Comparison of ENCODE assay signal across 9 mouse cellular contexts in genomic region chr2:75246082-75246743, GRCm38 (mm10).
A peak's percentile ranks its signal among the peaks of the same experiment; 100 is the strongest.
DNase-seq lines count a peak whose midpoint lies in the region; ATAC-seq and TF ChIP-seq lines count a peak whose summit lies in the region.
"Had no signal": no experiment of that assay in that cellular context is flagged by ENCODE, and none has a peak within 500 bp of the region (broad histone marks: within the 10 kb centered on the region; RNA-seq: fewer than 3 reads in every experiment).

No protein-coding gene starts in this region.

- H3K4me1 ChIP-seq in lung, embryonic 14.5 days (ENCODE audit: insufficient read depth), result no peaks in the 10 kb centered on the region
- peaks cover 21% of the 10 kb centered on the region for H3K4me1 ChIP-seq in hindbrain, embryonic 12.5 days
- peaks cover 42% of the 10 kb centered on the region for H3K4me1 ChIP-seq in neural tube, embryonic 13.5 days (replicated peaks)

- H3K4me2 ChIP-seq in lung, embryonic 14.5 days, result no peak overlapping the region
- peak overlapping the region; percentile 39 for H3K4me2 ChIP-seq in hindbrain, embryonic 12.5 days (replicated peaks)
- H3K4me2 ChIP-seq in neural tube, embryonic 13.5 days, result peak overlapping the region; percentile 34

- TF ChIP-seq CTCF in lung, embryonic 14.5 days (IDR thresholded peaks at IDR 0.05; ENCODE audit: low read depth), result no peak

- peak; percentile 21 for DNase-seq in embryo, embryonic 10 days (ENCODE audit: low spot score)
- no peak for DNase-seq in embryo, embryonic 9.5 days (ENCODE audit: extremely low spot score)
- peak; percentile 37 for DNase-seq in lung, embryonic 14.5 days
- no peak for DNase-seq in lung, postnatal 36 days
- no peak for DNase-seq in MN1 (ENCODE audit: low spot score)
- DNase-seq in spleen, postnatal 10 days (ENCODE audit: low spot score in 2 of 2), result no peak

- H3K4me3 ChIP-seq in lung, embryonic 14.5 days (ENCODE audit: low read depth, low read length), result no peak overlapping the region
- H3K4me3 ChIP-seq in hindbrain, embryonic 12.5 days, result no peak overlapping the region
- no peak overlapping the region for H3K4me3 ChIP-seq in neural tube, embryonic 13.5 days

- no peaks in the 10 kb centered on the region for H3K9me3 ChIP-seq in lung, embryonic 14.5 days (ENCODE audit: low read depth, low read length)
- no peaks in the 10 kb centered on the region for H3K9me3 ChIP-seq in hindbrain, embryonic 12.5 days (replicated peaks)
- H3K9me3 ChIP-seq in neural tube, embryonic 13.5 days, result no peaks in the 10 kb centered on the region

- no peak overlapping the region for H3K27ac ChIP-seq in lung, embryonic 14.5 days (ENCODE audit: low read depth)
- peak overlapping the region; percentile 64; the same call in 1 of the 2 replicates for H3K27ac ChIP-seq in hindbrain, embryonic 12.5 days
- H3K27ac ChIP-seq in neural tube, embryonic 13.5 days (replicated peaks), result peak overlapping the region; percentile 90
- H3K27ac ChIP-seq: macrophage had no signal

- no peak for ATAC-seq in lung, embryonic 14.5 days (ENCODE audit: insufficient read depth)
- ATAC-seq in hindbrain, embryonic 12.5 days (ENCODE audit: low FRiP score), result peak; percentile 87
- ATAC-seq in neural tube, embryonic 13.5 days (ENCODE audit: low read depth), result peak; percentile 78

- H3K27me3 ChIP-seq in lung, embryonic 14.5 days (ENCODE audit: insufficient read depth, low read length), result no peaks in the 10 kb centered on the region
- no peaks in the 10 kb centered on the region for H3K27me3 ChIP-seq in hindbrain, embryonic 12.5 days
- no peaks in the 10 kb centered on the region; the same call in 1 of the 2 replicates for H3K27me3 ChIP-seq in neural tube, embryonic 13.5 days

- H3K36me3 ChIP-seq in lung, embryonic 14.5 days (ENCODE audit: insufficient read depth), result no peaks in the 10 kb centered on the region
- H3K36me3 ChIP-seq in hindbrain, embryonic 12.5 days, result no peaks in the 10 kb centered on the region
- no peaks in the 10 kb centered on the region for H3K36me3 ChIP-seq in neural tube, embryonic 13.5 days

- no peak overlapping the region for H3K9ac ChIP-seq in lung, embryonic 14.5 days
- H3K9ac ChIP-seq in hindbrain, embryonic 12.5 days, result no peak overlapping the region
- no peak overlapping the region for H3K9ac ChIP-seq in neural tube, embryonic 13.5 days

- 35% methylated on average over 12 of the region's 12 CpGs for WGBS in lung, embryonic 14.5 days
- WGBS in hindbrain, embryonic 12.5 days, result 20% methylated on average over 12 of the region's 12 CpGs
- WGBS in neural tube, embryonic 13.5 days, result 22% methylated on average over 12 of the region's 12 CpGs

Comparison
In these comparisons a context has a peak if more than half of its experiments do, and no peak if none do; other contexts are left out.
1. DNase-seq: peak in embryo, embryonic 10 days (single experiment) and lung, embryonic 14.5 days (single experiment); none in embryo, embryonic 9.5 days (single experiment), lung, postnatal 36 days (single experiment), MN1 (single experiment) and spleen, postnatal 10 days (0 of 2).